Mouse (Mus musculus) liver, embryonic 14.5 days (tissue): ENCODE measurements around the gene Ncbp3.

Experiments
- CTCF ChIP-seq: IDR thresholded peaks from 2 replicates; pipeline ENCODE4 v1.5.1; 2016; ENCODE audit warnings: antibody characterized with exemption, low read depth, control low read depth
- EP300 ChIP-seq: IDR thresholded peaks from 2 replicates; pipeline ENCODE4 v1.6.1; 2016; ENCODE audit warnings: antibody characterized with exemption, low read depth

DNA sequence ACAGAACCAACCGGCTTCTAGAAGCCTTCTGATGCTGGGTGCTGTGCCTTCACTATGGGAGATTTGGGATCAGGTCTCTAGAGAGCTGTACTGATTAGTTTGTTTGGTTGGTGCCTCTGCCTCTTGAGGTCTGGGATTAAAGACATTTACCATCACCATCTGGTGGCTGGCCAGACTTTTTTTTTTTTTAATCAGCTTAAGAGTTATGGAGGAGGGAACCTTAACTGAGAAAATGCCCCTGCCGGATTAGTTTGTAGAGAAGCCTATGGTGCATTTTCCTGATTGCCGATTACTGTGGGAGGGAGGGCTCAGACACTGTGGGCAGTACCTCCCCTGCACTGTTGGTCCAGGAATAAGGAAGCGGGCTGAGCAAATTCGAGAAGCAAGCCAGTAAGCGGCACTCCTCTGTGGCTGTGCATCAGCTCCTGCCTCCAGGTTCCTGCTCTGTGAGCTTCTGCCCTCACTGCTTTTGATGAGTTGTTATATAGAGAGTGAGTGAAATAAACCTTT lies 29.7 kb downstream of the Ncbp3 start:
- no peak for TF ChIP-seq CTCF
- TF ChIP-seq EP300 = no peak
